Mouse (Mus musculus) cortical plate, adult 2 months (tissue): ENCODE results near the gene Wdr46.

Source experiments
- CTCF ChIP-seq: fragments of 200-500 bp; IDR thresholded peaks from 2 replicates; pipeline ENCODE4 v1.5.1; 2011; ENCODE audit warnings: mild to moderate bottlenecking, control low read depth, low read length; ENCODE audit not compliant: insufficient read depth; ENCODE audit errors: extremely low read depth
- POLR2A ChIP-seq: fragments of 200-500 bp; IDR thresholded peaks from 2 replicates; pipeline ENCODE4 v1.6.1; 2011; ENCODE audit warnings: mild to moderate bottlenecking, low read length, control low read depth; ENCODE audit not compliant: insufficient read depth; ENCODE audit errors: extremely low read depth

DNA sequence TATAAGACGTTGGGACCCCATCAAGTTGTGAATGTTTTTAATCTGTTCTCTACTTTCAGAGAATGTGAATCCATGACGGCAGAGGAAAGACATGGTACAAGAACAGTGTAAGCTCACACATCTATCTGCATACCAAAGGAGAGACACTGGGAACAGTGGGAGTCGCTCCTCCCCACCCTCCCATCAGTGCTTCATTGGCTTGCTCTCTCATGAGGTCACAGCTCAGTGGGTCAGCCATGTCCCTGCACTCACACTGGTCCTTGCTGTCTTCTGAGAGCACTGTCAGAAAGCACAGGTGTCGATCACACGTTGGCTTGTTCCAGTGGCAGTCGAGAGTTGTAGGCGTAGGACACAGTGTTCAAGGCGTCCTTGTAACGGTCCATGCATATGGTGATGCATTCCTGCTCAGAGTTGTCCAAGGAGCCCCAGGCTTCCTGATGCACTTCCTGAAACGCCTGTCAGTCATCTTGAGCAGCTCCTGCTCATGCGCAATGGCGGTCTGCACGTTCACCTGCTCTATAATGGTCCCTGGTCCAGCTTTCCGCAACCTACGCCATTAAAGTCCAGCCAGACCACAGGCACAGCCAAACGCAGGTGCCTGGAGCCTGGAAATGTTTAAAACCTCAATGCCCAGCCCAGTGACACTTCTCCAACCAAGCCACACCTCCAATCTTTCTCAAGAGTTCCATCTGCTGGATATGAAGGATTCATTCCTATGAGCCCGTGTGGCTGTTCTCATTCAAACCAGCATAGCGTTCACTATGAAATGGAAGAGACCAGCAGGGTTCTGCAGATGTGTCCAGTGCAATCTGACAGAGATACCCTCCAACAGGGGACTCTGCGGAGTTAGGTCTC, 39.9 kb downstream of the Wdr46 start:
- TF ChIP-seq CTCF (no peak), POLR2A (no peak)
